Mouse (Mus musculus): Measurements from ENCODE around the gene Ccdc92b.

Ccdc92b gene

DNA sequence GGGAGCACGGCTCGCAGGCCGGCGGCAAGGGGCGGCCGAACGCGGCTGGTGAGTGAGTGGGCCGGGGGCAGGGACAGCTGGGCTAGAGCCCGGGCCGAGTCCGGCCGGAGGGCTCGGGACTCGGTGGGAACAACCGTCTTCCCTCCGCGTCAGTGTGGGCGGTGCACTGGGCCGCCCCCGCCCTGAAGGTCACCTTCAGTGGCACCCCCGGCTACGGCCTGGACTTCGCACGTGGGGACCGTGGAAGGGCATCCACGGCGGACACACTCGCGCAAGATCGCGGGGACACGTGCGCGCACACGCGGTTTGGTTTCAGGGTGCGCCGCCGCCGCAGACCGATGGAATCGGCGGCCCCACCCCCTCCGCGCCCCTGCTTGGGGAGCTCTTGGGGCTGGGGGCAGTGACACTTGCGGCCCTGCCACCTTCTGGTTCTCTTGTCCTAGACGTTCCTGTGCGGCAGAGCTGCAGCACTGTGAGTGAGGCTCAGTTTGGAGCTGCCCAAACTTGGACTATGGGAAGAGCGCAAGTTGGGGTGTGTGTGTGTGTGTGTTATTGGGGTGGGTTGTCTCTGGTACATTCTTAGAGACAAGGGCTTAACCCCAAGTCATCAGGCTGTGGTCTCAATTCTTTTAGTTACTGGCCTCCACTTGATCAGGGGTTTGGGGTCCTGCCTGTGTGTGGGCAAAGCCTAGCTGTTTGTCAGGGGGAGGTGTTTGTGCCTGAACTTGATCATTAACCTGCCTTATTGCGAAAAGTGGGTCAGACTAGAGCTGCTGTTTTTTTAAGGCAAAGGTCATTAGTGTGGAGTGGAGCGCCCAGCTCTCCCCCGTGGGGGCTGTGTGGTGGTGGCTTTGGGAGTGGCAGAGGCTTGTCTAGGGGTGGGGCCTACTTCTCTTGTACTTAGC is 30.5 kb downstream of the Ccdc92b start:
- intact Hi-C loops (cut with DNase I): no loop called here

DNA sequence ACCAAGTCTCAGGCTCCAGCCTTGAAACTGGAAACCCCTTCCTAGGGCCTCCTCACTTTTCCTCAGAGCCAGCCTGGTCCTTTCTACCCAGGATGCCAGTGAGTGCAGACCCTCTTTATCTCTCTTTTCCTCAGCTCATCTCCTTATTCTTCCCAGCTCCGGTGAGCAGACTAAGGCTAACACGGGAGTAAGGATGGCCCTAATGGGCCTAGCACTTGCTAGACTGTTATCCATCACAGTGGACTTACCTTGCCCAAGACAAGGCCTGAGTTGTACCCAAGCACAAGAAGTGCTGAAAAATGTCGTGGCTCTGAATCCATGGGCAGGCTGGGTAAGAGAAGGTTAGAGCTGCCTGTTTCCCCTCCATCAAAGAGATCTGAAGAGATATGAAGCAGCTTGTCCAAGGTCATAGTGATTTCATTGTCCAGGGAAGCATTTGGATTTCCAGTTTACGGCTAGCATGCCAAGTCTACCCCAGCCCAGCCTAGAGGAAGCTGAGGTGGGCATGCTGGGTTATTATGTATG is 31.2 kb downstream of the Ccdc92b start:
- intact Hi-C loops (cut with DNase I): no loop called here

DNA sequence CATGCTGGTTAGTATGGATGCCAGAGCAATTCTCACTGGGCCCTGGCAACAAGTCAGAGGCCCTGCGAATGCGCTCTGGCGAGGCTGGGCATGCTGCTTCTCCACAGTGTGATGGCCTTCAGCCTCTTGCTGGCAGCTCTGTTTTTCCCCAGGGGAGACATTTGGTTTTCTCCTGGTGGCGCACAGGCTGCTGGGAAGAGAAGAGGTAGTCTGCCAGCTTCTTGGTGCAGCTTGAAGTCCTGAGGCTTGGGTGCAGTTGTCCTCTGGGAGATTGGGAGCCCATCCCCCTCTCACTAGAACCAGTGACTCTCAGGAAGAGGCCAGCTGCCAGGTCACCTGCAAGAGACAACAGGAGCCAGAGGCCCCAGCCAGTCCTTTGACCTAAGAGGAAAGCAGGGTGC is 33.4 kb downstream of the Ccdc92b start:
- intact Hi-C loops (cut with DNase I): no loop called here

DNA sequence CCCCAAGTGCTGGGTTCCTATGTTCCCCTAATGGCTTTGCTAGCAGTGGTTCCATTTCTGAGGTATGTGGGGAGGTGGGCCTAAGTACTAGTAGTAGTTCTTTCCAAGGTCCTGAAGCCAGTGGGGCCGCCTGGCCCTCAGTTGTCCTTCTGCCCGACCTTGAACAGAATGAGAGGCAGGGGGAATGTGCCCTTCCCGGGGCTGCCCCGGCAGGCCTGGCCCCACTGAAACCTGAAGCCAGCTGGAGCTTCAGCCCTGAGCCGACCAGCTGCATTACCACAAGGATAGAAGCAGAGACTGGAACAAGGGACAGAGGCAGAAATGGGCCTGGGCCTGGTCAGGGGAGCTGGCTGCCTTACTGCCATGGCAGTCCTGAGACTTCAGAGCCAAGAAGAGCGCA is 34.0 kb downstream of the Ccdc92b start:
- intact Hi-C loops (cut with DNase I): no loop called here

DNA sequence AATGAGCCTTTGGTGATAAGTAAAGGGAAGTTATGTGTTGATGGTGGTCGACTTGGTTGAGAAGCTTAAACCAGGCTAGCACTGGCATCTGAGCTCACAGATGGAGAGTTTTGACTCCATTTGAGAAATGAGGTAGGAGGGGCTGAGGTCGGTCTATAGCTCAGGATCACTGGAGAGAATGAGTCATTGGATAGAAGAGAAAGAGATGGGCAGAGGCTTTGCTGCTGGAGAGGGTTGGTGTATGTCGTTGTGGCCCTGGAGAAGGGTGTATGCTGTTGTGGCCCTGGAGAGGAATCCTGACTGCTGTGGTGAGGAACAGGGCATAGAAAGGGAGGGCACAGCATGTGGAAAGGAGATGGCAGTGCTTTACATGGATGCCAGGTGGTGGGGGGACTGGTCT is 36.5 kb downstream of the Ccdc92b start:
- intact Hi-C loops (cut with DNase I): no loop called here

DNA sequence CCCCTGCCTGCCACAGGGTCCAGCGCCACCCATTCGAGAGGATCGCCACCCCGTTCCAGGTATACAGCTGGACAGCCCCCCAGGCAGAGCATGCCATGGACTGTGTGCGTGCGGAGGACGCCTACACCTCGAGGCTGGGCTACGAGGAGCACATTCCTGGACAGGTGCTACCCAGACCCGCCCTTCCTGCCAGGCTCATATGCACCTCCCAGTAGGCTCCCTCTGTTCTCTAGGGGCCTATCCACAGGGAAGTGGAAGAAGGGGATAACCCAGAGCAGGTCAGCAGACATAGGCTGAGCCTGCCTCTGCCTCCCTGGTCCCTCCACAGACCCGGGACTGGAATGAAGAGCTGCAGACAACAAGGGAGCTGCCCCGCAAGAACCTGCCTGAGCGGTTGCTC is 40.9 kb downstream of the Ccdc92b start:
- intact Hi-C loops (cut with DNase I): no loop called here

DNA sequence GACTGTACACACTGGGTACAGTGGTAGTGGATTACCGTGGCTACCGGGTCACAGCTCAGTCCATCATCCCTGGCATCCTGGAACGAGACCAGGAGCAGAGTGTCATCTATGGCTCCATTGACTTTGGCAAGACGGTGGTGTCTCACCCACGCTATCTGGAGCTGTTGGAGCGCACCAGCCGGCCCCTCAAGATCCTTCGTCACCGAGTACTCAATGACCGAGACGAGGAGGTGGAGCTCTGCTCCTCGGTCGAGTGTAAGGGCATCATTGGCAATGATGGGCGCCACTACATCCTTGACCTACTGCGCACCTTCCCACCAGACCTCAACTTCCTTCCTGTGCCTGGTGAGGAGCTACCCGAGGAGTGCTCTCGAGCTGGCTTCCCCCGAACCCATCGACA is 42.2 kb downstream of the Ccdc92b start:
- intact Hi-C loops (cut with DNase I): no loop called here

DNA sequence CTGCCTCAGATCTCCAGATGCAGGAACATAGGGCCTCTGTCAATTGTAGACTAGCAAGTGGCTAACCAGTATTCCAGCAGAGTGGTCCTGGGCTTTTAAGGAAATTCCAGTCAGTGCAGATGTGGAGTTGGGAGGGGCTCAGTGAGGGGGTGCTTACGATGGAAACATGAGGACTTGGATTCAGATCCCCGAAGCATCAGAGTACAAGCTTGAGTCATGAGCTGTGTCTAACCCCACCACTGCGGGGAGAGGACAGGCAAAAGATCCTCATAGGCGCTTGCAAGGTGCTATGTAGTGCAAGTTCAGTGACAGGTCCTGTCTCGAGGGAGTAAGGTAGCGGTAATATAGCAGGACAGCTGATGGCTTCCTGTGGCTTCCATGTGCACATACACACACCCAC is 42.8 kb downstream of the Ccdc92b start:
- intact Hi-C loops (cut with DNase I): no loop called here

DNA sequence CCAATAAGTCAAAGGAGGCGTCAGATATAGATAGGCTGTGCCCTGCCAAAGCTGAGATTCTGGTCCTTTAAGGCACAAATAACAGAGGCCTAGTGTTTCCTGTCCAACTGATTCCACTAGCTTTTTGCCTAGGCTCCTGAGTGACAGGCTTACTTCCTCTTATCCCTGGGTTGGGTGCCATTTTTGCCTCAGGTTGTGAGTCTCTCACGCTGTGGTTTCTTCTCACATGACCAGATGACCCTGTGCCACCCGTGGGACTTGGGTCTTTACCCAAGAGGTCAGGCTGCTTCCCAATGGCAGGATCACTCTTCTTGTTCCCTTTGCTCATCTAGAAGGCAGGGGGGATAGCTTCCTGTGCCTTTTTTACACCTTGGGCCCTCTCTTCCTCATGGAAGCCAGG is 44.9 kb downstream of the Ccdc92b start:
- intact Hi-C loops (cut with DNase I): no loop called here

DNA sequence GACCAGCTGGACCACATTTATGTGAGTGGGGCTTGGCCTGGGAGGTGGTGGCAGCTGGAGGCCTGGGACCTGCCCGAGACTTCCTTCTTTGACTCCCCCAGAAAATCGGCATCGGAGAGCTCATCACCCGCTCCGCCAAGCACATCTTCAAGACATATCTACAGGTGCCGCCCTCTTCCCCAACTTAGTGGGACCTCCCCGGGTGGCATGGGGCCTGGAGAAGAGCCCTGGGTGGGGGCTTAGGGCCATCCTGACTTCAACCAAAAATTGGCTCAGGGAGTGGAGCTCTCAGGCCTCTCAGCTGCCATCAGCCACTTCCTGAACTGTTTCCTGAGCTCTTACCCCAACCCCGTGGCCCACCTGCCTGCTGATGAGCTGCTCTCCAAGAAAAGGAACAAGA is 45.5 kb downstream of the Ccdc92b start:
- intact Hi-C loops (cut with DNase I): no loop called here

DNA sequence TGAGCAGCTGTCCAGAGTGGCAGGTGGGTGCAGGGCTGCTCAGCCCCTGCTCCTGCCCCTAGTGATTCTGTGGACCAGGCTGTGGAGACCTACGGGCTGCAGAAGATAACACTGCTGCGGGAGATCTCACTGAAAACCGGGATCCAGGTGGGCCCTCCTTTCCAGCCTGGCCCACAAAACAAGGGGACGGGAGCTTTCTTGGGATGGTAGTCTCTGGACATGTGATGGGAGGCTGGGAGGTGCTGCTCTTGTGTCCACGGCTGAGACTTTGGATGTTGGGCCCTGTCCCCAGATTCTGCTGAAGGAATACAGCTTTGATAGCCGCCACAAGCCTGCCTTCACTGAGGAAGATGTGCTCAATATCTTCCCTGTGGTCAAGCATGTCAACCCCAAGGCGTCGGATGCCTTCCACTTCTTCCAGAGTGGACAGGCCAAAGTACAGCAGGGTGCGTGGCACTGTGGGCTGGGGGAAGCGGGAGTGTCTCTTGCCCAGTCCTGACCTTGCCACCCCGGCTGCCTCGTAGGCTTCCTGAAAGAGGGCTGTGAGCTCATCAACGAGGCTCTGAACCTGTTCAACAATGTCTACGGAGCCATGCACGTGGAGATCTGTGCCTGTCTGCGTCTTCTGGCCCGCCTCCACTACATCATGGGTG is 46.4 kb downstream of the Ccdc92b start:
- intact Hi-C loops (cut with DNase I): no loop called here

DNA sequence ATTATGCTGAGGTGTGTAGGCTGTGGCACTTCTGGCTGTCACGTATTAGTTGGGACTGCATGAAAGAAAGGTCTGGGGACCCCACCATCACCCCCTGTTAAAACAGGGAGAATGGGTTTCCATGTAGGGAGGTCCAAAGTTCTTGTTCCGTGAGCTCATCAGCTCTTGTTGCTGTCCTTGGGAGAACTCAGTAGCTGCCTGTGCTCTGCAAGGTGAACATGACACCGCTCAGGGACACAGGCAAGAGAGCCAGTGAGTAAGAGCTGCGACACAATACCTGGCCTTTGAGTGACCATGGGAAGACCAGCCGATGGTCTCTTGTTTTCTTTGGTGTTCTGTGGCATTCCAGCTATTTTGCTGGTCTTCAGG is 46.9 kb downstream of the Ccdc92b start:
- intact Hi-C loops (cut with DNase I): no loop called here

DNA sequence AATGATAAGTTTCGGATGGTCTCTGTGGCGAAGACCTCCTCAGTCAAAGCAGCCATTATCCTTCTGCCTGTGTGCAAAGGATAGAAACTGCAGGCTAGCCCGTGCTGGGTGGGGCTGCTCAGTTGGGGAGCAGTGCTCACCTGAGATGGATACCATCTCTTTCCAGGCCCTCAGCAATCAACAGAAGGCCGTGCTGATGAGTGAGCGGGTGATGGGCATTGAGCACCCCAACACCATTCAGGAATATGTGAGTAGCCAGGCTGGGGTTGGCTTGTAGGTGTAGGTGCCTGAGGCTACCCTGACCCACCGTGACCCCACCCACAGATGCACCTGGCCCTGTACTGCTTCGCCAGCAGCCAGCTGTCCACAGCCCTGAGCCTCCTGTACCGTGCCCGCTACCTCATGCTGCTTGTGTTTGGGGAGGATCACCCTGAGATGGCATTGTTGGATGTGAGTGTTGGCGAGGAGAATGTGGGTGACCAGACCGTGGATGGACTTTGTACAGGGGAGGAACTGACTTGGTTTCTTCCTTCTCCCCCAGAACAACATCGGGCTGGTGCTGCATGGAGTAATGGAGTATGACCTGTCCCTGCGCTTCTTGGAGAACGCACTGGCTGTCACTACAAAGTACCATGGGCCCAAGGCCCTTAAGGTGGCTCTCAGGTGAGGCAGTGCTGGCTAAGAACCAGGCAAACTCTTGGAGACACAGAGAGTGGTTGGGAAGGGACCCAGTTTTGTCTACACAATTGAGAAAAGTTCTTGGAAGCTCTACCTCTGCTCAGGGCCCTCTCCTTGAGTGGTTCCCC is 47.6 kb downstream of the Ccdc92b start:
- intact Hi-C loops (cut with DNase I): no loop called here

DNA sequence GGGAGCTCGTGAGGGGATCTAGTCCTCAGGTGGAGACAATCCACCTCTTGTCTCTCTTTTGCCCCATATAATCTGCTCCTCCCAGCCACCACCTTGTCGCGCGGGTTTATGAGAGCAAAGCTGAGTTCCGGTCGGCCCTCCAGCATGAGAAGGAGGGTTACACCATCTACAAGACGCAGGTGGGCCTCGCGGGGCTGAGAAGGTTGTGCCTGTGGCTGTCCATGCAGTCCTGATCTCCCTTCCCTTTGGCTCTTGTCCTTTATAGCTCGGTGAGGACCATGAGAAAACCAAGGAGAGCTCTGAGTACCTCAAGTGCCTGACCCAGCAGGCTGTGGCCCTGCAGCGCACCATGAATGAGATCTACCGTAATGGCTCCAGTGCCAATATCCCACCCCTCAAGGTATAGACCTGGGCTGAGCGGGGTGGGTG is 48.2 kb downstream of the Ccdc92b start:
- intact Hi-C loops (cut with DNase I): no loop called here

DNA sequence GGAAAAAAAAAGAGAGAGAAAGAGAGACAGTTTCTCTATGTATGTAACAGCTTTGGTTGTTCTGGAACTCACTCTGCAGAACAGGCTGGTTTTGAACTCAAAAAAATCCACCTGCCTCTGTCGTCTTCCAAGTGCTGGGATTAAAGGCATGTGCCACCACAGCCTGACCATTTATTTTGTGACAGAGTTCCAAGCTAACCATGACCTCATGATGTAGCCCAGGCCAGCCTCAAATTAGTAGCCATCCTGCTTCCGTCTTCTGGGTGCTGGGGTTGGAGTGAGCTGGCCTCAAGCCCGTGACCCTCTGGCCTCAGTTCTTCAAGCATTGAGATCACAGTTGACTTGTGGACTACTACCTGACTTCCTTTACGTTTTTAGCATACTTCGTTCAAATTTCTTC is 49.1 kb downstream of the Ccdc92b start:
- intact Hi-C loops (cut with DNase I): no loop called here

DNA sequence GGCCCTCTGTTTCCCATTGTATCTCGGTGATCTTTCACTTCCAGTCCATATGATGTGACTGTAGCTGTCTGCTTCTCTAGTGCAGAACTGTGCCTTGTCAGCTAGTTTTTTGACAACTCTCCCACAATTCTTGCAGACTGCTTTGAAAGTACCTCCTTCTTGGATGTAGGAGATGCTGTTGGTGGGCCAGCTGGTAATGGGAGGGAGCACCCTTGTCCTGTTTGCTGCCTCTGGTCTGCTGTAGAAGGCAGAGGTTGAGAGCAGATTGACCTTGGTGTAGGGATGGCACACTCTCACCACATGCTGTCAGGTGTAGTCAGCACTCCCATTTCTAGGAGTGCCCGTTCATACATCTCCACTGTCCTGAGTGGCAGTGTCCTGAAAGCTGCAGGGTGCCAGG is 49.6 kb downstream of the Ccdc92b start:
- intact Hi-C loops (cut with DNase I): no loop called here

DNA sequence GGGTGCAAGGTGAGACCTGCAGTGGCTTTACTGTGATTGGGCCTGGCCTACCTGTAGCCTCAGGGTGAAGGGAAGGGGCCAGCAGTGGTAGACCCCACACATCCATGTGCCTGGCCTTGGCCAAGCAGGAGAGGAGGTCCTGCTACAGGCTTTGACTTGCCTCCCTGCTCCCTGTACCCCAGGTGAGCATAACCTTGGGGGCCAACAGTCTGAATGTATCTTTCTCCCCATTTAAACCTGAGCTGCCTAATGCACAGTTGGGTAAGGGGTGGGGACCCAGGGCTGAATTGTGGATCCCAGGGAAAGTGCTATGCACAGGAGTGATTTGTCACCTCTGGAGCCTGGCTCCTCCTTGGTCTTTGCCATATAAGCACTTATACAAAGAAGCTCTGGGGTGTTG is 50.7 kb downstream of the Ccdc92b start:
- intact Hi-C loops (cut with DNase I): no loop called here

DNA sequence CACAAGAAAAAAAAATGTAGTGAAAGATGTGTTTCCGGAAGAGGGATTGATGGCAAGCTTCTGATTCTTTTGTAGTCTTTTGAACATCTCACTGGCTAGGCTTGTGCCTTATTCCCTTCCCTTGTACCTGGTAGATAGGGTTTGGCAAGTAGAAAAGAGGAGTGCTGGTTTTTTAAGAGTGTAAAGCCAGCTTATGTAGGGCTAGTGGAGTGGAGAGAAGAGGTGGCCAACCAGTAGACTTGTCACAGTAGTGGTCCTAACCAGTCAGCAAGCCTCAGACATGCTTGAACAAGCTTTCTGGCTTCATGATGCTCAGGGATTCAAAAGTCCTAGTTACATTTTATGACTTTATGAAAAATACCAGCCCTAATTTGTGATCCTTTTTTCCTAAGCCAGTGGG is 51.6 kb downstream of the Ccdc92b start:
- intact Hi-C loops (cut with DNase I): no loop called here

DNA sequence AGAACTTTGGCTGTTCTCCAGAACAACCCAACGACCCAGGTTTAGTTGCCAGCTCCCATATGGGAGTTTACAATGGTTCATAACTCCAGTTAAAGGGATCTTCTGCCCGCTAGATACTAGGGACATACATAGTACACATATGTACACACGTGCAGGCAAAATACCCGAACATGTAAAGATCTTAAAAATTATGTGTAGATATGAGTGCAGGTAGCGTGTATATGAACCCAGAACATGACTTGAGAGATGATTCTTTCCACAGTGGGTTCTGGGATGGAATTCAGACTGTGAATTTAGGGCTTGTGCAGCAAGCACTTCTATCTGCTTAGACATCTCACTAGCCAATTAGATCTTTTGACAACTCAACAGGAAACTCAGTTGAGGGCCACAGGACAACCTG is 52.4 kb downstream of the Ccdc92b start:
- intact Hi-C loops (cut with DNase I): no loop called here

DNA sequence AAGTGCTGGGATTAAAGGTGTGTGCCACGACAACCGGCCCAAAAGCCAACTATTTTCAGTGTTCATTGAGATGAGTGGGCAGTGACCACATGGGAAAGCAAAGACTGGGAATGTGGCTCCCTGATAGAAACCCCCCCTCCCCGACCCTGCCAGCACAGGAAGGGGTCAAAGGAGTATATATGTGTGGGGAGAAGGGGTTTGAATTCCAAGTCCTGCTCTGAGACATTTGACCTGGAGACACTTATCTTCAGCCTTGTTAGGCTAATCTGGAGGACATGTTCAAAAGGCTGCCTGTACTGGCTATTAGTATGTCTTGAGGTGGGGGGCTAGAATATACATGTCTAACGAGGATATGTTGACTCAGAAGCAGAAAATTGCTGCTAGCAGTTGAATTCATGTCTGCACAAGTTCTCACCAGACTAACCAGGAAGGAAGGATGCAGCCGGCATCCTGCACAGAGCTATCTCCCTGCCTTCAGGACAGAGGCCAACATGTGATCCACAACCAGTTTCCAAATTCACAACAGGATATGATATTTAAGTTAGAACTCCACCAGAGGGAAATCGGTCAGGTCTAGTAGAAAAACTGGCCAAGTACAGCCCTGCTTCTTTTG is 53.6 kb downstream of the Ccdc92b start:
- intact Hi-C loops (cut with DNase I): no loop called here

DNA sequence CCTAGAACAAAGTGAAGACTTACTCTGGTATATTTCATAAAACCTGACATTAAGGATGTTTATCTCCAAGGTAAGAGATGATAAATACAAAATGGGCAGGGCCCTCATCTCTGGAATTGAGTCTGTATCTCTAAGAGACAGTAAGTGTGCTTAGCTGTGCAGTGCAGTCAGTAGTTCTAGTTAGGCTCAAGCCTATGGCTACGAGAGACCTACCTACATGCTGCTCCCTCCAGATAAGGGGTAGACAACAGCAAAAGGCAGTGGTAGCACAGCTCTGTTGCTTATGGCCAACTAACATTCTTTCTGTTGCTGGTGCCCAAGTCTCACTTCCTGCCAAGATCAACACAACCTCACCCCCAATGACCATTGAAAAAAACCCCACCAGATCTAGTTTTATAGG is 54.2 kb downstream of the Ccdc92b start:
- intact Hi-C loops (cut with DNase I): no loop called here

DNA sequence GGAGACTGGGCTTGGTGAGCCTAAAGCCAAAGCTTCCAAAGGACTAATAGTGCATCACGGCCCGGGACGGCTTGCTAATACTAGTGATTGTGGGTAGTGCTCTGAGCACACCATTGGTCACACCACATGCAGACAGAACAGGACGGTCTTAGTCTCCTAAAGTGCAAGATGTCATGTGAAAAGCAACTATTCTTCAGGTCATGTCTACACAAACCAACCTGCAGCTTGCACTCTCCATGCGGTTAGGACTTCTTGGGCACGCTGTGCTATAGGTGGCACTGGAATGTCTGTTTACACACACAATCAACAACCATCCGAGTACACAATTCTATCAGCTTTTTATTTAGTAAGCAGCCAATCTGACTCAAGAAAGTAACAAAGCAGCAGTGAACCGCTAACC is 55.3 kb downstream of the Ccdc92b start:
- intact Hi-C loops (cut with DNase I): no loop called here
